Mouse (Mus musculus): ENCODE measurements around the gene Atp8a2. TPM values are rescaled to one million over a fixed set of nuclear protein-coding genes. Genes with fewer than 3 reads are reported as not detected.

Gene Atp8a2
- polyA plus RNA-seq, 1 experiment from 2014 or later = 23.8 TPM

- Histone ChIP-seq H3K4me2 (replicated peaks) (no peak overlapping the region), H3K36me3 (no peaks in the 10 kb centered on the region), H3K4me1 (no peaks in the 10 kb centered on the region), H3K9ac (no peak overlapping the region), H3K27me3 (replicated peaks) (peaks cover 9% of the 10 kb centered on the region; the same call in 1 of the 2 replicates), H3K4me3 (no peak overlapping the region), H3K9me3 (no peaks in the 10 kb centered on the region), H3K27ac (no peak overlapping the region)
- ATAC-seq (ENCODE audit: low FRiP score, low read depth) = no peak
- WGBS = 76% methylated on average over 12 of the region's 12 CpGs
Observed at GRCm38 (mm10) chr14:59759900-59760493, 437.0 kb downstream of the Atp8a2 start.

GRCm38 (mm10) chr14:59759196-59759839, 437.7 kb downstream of the Atp8a2 start:
- Histone ChIP-seq H3K27me3 (replicated peaks) (peaks cover 9% of the 10 kb centered on the region; the same call in 1 of the 2 replicates), H3K4me3 (no peak overlapping the region), H3K9me3 (no peaks in the 10 kb centered on the region), H3K9ac (no peak overlapping the region), H3K4me2 (replicated peaks) (no peak overlapping the region), H3K27ac (no peak overlapping the region), H3K4me1 (no peaks in the 10 kb centered on the region), H3K36me3 (no peaks in the 10 kb centered on the region)
- 75% methylated on average over 15 of the region's 15 CpGs for WGBS
- no peak for ATAC-seq (ENCODE audit: low FRiP score, low read depth)

- no peaks in the 10 kb centered on the region for H3K9me3 ChIP-seq
- WGBS = 77% methylated on average over 3 of the region's 3 CpGs
- H3K4me3 ChIP-seq = no peak overlapping the region
- H3K9ac ChIP-seq = no peak overlapping the region
- no peak overlapping the region for H3K4me2 ChIP-seq (replicated peaks)
- no peak for ATAC-seq (ENCODE audit: low FRiP score, low read depth)
- peaks cover 15% of the 10 kb centered on the region; the same call in 1 of the 2 replicates for H3K27me3 ChIP-seq (replicated peaks)
- no peaks in the 10 kb centered on the region for H3K36me3 ChIP-seq
- H3K4me1 ChIP-seq = no peaks in the 10 kb centered on the region
- no peak overlapping the region for H3K27ac ChIP-seq
Observed at GRCm38 (mm10) chr14:59752401-59752800, 444.6 kb downstream of the Atp8a2 start.

GRCm38 (mm10) chr14:59750005-59750404, 447.0 kb downstream of the Atp8a2 start:
- no peak overlapping the region for H3K27ac ChIP-seq
- 80% methylated on average over 6 of the region's 6 CpGs for WGBS
- no peak overlapping the region for H3K9ac ChIP-seq
- no peaks in the 10 kb centered on the region for H3K4me1 ChIP-seq
- no peak overlapping the region for H3K4me3 ChIP-seq
- no peaks in the 10 kb centered on the region for H3K9me3 ChIP-seq
- H3K36me3 ChIP-seq = no peaks in the 10 kb centered on the region
- no peak for ATAC-seq (ENCODE audit: low FRiP score, low read depth)
- peaks cover 24% of the 10 kb centered on the region for H3K27me3 ChIP-seq (replicated peaks)
- H3K4me2 ChIP-seq (replicated peaks) = no peak overlapping the region

- Histone ChIP-seq H3K27me3 (replicated peaks) (peaks cover 60% of the 10 kb centered on the region), H3K4me3 (no peak overlapping the region), H3K36me3 (no peaks in the 10 kb centered on the region), H3K27ac (no peak overlapping the region), H3K4me1 (no peaks in the 10 kb centered on the region), H3K9me3 (no peaks in the 10 kb centered on the region), H3K9ac (no peak overlapping the region), H3K4me2 (replicated peaks) (no peak overlapping the region)
- no peak for ATAC-seq (ENCODE audit: low FRiP score, low read depth)
- WGBS = 72% methylated on average over 4 of the region's 4 CpGs
Observed at GRCm38 (mm10) chr14:59745676-59746075, 451.3 kb downstream of the Atp8a2 start.

- H3K4me3 ChIP-seq = no peak overlapping the region
- no peak for ATAC-seq (ENCODE audit: low FRiP score, low read depth)
- no peak overlapping the region for H3K27ac ChIP-seq
- H3K4me1 ChIP-seq = peaks cover 8% of the 10 kb centered on the region
- no peak overlapping the region for H3K9ac ChIP-seq
- peaks cover 68% of the 10 kb centered on the region for H3K27me3 ChIP-seq (replicated peaks)
- no peaks in the 10 kb centered on the region for H3K36me3 ChIP-seq
- H3K9me3 ChIP-seq = no peaks in the 10 kb centered on the region
- H3K4me2 ChIP-seq (replicated peaks) = no peak overlapping the region
- 90% methylated on average over 5 of the region's 5 CpGs for WGBS
Observed at GRCm38 (mm10) chr14:59741752-59742151, 455.2 kb downstream of the Atp8a2 start.

GRCm38 (mm10) chr14:59739446-59739845, 457.5 kb downstream of the Atp8a2 start:
- Histone ChIP-seq H3K9me3 (no peaks in the 10 kb centered on the region), H3K4me1 (peaks cover 13% of the 10 kb centered on the region), H3K27me3 (replicated peaks) (peaks cover 73% of the 10 kb centered on the region), H3K27ac (no peak overlapping the region), H3K4me3 (no peak overlapping the region), H3K4me2 (replicated peaks) (no peak overlapping the region), H3K36me3 (no peaks in the 10 kb centered on the region), H3K9ac (no peak overlapping the region)
- whole genome bisulfite sequencing = 55% methylated on average over 6 of the region's 6 CpGs
- no peak for ATAC-seq (ENCODE audit: low FRiP score, low read depth)

GRCm38 (mm10) chr14:59737734-59738294, 459.2 kb downstream of the Atp8a2 start:
- Histone ChIP-seq H3K4me3 (no peak overlapping the region), H3K36me3 (no peaks in the 10 kb centered on the region), H3K27me3 (replicated peaks) (peaks cover 71% of the 10 kb centered on the region), H3K4me1 (peaks cover 13% of the 10 kb centered on the region), H3K9ac (no peak overlapping the region), H3K4me2 (replicated peaks) (no peak overlapping the region), H3K9me3 (no peaks in the 10 kb centered on the region), H3K27ac (no peak overlapping the region)
- ATAC-seq (ENCODE audit: low FRiP score, low read depth) = no peak
- whole genome bisulfite sequencing = 65% methylated on average over 8 of the region's 8 CpGs

GRCm38 (mm10) chr14:59736861-59737700, 459.9 kb downstream of the Atp8a2 start:
- H3K27ac ChIP-seq = no peak overlapping the region
- ATAC-seq (ENCODE audit: low FRiP score, low read depth) = peak; percentile 90
- H3K4me3 ChIP-seq = no peak overlapping the region
- H3K27me3 ChIP-seq (replicated peaks) = peaks cover 70% of the 10 kb centered on the region
- no peak overlapping the region for H3K4me2 ChIP-seq (replicated peaks)
- WGBS = 11% methylated on average over 9 of the region's 9 CpGs
- no peak overlapping the region for H3K9ac ChIP-seq
- H3K9me3 ChIP-seq = no peaks in the 10 kb centered on the region
- no peaks in the 10 kb centered on the region for H3K36me3 ChIP-seq
- H3K4me1 ChIP-seq = peaks cover 13% of the 10 kb centered on the region

- peaks cover 53% of the 10 kb centered on the region for H3K27me3 ChIP-seq (replicated peaks)
- no peaks in the 10 kb centered on the region for H3K9me3 ChIP-seq
- WGBS = 52% methylated on average over 3 of the region's 3 CpGs
- no peak overlapping the region for H3K4me2 ChIP-seq (replicated peaks)
- ATAC-seq (ENCODE audit: low FRiP score, low read depth) = no peak
- no peak overlapping the region for H3K27ac ChIP-seq
- H3K9ac ChIP-seq = no peak overlapping the region
- no peak overlapping the region for H3K4me3 ChIP-seq
- H3K36me3 ChIP-seq = no peaks in the 10 kb centered on the region
- H3K4me1 ChIP-seq = no peaks in the 10 kb centered on the region
Observed at GRCm38 (mm10) chr14:59730043-59730390, 467.0 kb downstream of the Atp8a2 start.

- Histone ChIP-seq H3K36me3 (no peaks in the 10 kb centered on the region), H3K9me3 (no peaks in the 10 kb centered on the region), H3K27ac (no peak overlapping the region), H3K4me1 (no peaks in the 10 kb centered on the region), H3K4me3 (no peak overlapping the region), H3K4me2 (replicated peaks) (no peak overlapping the region), H3K27me3 (replicated peaks) (peaks cover 50% of the 10 kb centered on the region), H3K9ac (no peak overlapping the region)
- ATAC-seq (ENCODE audit: low FRiP score, low read depth) = no peak; the same call in 1 of the 2 replicates
- 72% methylated on average over 3 of the region's 3 CpGs for WGBS
Observed at GRCm38 (mm10) chr14:59729298-59730042, 467.5 kb downstream of the Atp8a2 start.

GRCm38 (mm10) chr14:59727016-59727415, 470.0 kb downstream of the Atp8a2 start:
- no peak overlapping the region for H3K27ac ChIP-seq
- no peaks in the 10 kb centered on the region for H3K4me1 ChIP-seq
- no peak for ATAC-seq (ENCODE audit: low FRiP score, low read depth)
- H3K9me3 ChIP-seq = no peaks in the 10 kb centered on the region
- peaks cover 38% of the 10 kb centered on the region for H3K27me3 ChIP-seq (replicated peaks)
- no peak overlapping the region for H3K4me2 ChIP-seq (replicated peaks)
- H3K9ac ChIP-seq = no peak overlapping the region
- no peaks in the 10 kb centered on the region for H3K36me3 ChIP-seq
- H3K4me3 ChIP-seq = no peak overlapping the region
- WGBS = 79% methylated on average over 4 of the region's 4 CpGs

Data from neural tube, embryonic 12.5 days (tissue).